Mouse (Mus musculus) small intestine, adult 2 months (tissue): ENCODE measurements around the gene Luc7l3. TPM values are rescaled to one million over a fixed set of nuclear protein-coding genes. Genes with fewer than 3 reads are reported as not detected.

Experiments
- H3K27ac ChIP-seq: fragments of 200-500 bp; 2 replicates; pipeline ENCODE4 v1.5.1; 2012; ENCODE audit warnings: low read depth, low read length, control low read depth, inconsistent platforms; ENCODE audit not compliant: insufficient read depth
- H3K27me3 ChIP-seq: fragments of 200-500 bp; 2 replicates; pipeline ENCODE4 v1.6.1; 2012; ENCODE audit warnings: mild to moderate bottlenecking, moderate library complexity, low read length, inconsistent platforms; ENCODE audit not compliant: control insufficient read depth, insufficient read depth
- H3K36me3 ChIP-seq: fragments of 200-500 bp; 2 replicates; pipeline ENCODE4 v1.6.1; 2012; ENCODE audit warnings: mild to moderate bottlenecking, low read length, control low read depth, inconsistent platforms; ENCODE audit not compliant: control insufficient read depth, insufficient read depth
- H3K4me1 ChIP-seq: fragments of 200-500 bp; 2 replicates; pipeline ENCODE4 v1.6.1; 2012; ENCODE audit warnings: low read length, inconsistent platforms, mixed read lengths; ENCODE audit not compliant: control insufficient read depth, insufficient read depth, insufficient read length
- H3K4me3 ChIP-seq: fragments of 200-500 bp; 2 replicates; pipeline ENCODE4 v1.5.1; 2012; ENCODE audit warnings: low read depth, mild to moderate bottlenecking, control low read depth, inconsistent platforms, low read length, moderate library complexity
- CTCF ChIP-seq: fragments of 200-500 bp; IDR thresholded peaks from 2 replicates; pipeline ENCODE4 v1.5.1; 2012; ENCODE audit warnings: low read depth, mild to moderate bottlenecking, control low read depth, inconsistent platforms, low read length, moderate library complexity, mixed read lengths; ENCODE audit not compliant: insufficient replicate concordance, insufficient read length; ENCODE audit errors: extremely low read depth
- POLR2A ChIP-seq: fragments of 200-500 bp; IDR thresholded peaks from 2 replicates; pipeline ENCODE4 v1.6.1; 2012; ENCODE audit warnings: low read depth, mild to moderate bottlenecking, control low read depth, inconsistent platforms, low read length, moderate library complexity
- WGBS: fragments of 180-500 bp; shearing (Covaris S2); methylation state at CpG from one replicate; pipeline ENCODE4 v1.1.7; 2018; 5-methylcytosine and 5-hydroxymethylcytosine counted together
- polyA plus RNA-seq: library from polyadenylated mRNA; depleted of rRNA; stranded (reverse); fragments of >200 nt; gene quantifications from 2 replicates; pipeline ENCODE4 v1.2.3, GENCODE M21; 2012

Gene Luc7l3
- polyA plus RNA-seq, 1 experiment = 1.4 TPM

GRCm38 (mm10) chr11:94359168-94359567, 37.4 kb upstream of the Luc7l3 start:
- 37% methylated on average over 12 of the region's 12 CpGs for WGBS
- no peak overlapping the region; the same call in 1 of the 2 replicates for H3K27ac ChIP-seq
- TF ChIP-seq CTCF (no peak), POLR2A (no peak)
- peaks cover 17% of the 10 kb centered on the region for H3K4me1 ChIP-seq
- peaks cover 30% of the 10 kb centered on the region for H3K36me3 ChIP-seq
- no peaks in the 10 kb centered on the region for H3K27me3 ChIP-seq
- no peak overlapping the region for H3K4me3 ChIP-seq

DNA sequence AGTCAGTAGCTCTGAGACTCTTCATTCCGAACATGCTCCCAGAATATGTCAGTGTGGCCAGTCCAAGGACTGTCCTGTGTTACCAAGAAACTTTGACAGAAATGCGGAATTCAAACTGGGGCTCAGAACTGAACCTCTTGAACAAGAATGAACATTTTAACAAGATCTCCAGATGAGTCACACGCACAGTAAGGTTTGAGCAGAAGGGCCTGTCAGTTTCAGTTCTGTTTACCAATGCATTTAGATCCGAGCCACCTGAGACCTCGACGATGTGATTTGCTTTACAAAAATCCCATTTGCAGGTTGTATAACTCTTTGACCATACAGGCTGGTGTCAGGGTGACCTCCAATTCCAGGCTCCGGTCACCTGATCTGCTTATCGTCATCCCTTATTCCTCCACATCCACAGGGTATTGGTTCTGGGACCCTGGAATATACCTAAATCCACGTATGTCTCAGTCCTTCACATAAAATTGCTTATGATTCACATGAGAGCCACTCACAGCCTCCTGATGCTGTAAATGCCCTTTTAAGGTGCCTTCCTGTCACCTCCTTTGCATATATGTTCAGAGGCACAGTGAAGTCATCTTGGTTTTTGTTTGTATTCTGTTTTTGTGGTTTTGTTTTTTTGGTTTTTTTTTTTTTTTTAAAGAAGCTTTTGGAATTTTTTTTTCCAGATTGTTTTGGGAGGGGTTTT, 33.9 kb upstream of the Luc7l3 start:
- Histone ChIP-seq H3K36me3 (peaks cover 22% of the 10 kb centered on the region), H3K4me3 (no peak overlapping the region), H3K27me3 (no peaks in the 10 kb centered on the region), H3K27ac (no peak overlapping the region), H3K4me1 (peaks cover 15% of the 10 kb centered on the region)
- no peak for TF ChIP-seq CTCF
- TF ChIP-seq POLR2A = no peak
- WGBS = 85% methylated on average over 9 of the region's 9 CpGs

- WGBS = 63% methylated on average over 3 of the region's 3 CpGs
Measured at GRCm38 (mm10) chr11:94351094-94351493, 29.3 kb upstream of the Luc7l3 start.

DNA sequence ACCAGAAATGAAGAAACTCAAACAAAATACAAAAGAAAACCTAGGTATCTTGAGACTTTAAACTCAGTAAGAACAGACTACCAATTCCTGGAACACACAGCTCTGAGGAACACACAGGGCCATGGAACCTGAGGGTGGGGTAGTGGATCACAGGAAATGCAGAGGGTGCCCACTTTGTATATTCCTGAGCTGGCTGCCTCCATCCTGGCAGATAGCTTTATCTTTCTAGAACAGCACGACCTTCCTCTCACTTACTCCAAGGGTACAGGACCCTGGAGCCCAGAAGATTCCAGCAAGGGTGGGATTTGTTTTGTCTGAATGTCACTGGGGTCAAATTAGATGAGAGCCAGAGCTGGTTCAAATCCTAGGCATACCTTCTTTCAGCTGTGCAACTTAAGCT, 28.5 kb upstream of the Luc7l3 start:
- Histone ChIP-seq H3K4me3 (no peak overlapping the region), H3K27ac (no peak overlapping the region), H3K36me3 (peaks cover 16% of the 10 kb centered on the region), H3K4me1 (peaks cover 7% of the 10 kb centered on the region), H3K27me3 (no peaks in the 10 kb centered on the region)
- no peak for TF ChIP-seq CTCF
- TF ChIP-seq POLR2A = no peak
- WGBS = 71% methylated on average over 1 of the region's 1 CpGs

More at GRCm38 (mm10) chr11:94351094-94351493, 29.3 kb upstream of the Luc7l3 start:
- Histone ChIP-seq H3K4me1 (peaks cover 7% of the 10 kb centered on the region; the same call in 1 of the 2 replicates), H3K36me3 (peaks cover 16% of the 10 kb centered on the region), H3K4me3 (no peak overlapping the region), H3K27ac (no peak overlapping the region), H3K27me3 (no peaks in the 10 kb centered on the region)
- no peak for TF ChIP-seq POLR2A
- TF ChIP-seq CTCF = no peak

GRCm38 (mm10) chr11:94349839-94350238, 28.1 kb upstream of the Luc7l3 start:
- no peaks in the 10 kb centered on the region for H3K27me3 ChIP-seq
- TF ChIP-seq POLR2A (no peak), CTCF (no peak)
- 92% methylated on average over 2 of the region's 2 CpGs for WGBS

GRCm38 (mm10) chr11:94347063-94347575, 25.3 kb upstream of the Luc7l3 start:
- peaks cover 7% of the 10 kb centered on the region for H3K4me1 ChIP-seq
- WGBS = 65% methylated on average over 7 of the region's 7 CpGs
- no peak overlapping the region for H3K27ac ChIP-seq
- TF ChIP-seq CTCF = no peak
- no peak for TF ChIP-seq POLR2A
- no peaks in the 10 kb centered on the region for H3K27me3 ChIP-seq
- peaks cover 14% of the 10 kb centered on the region for H3K36me3 ChIP-seq
- H3K4me3 ChIP-seq = no peak overlapping the region

More at GRCm38 (mm10) chr11:94349839-94350238, 28.1 kb upstream of the Luc7l3 start:
- Histone ChIP-seq H3K4me1 (peaks cover 7% of the 10 kb centered on the region), H3K27ac (no peak overlapping the region), H3K4me3 (no peak overlapping the region), H3K36me3 (peaks cover 14% of the 10 kb centered on the region)

GRCm38 (mm10) chr11:94346611-94347010, 24.8 kb upstream of the Luc7l3 start:
- peaks cover 14% of the 10 kb centered on the region for H3K36me3 ChIP-seq
- H3K27ac ChIP-seq = no peak overlapping the region
- 28% methylated on average over 3 of the region's 3 CpGs for WGBS
- H3K27me3 ChIP-seq = no peaks in the 10 kb centered on the region
- no peak overlapping the region for H3K4me3 ChIP-seq
- peaks cover 7% of the 10 kb centered on the region for H3K4me1 ChIP-seq
- no peak for TF ChIP-seq CTCF
- TF ChIP-seq POLR2A = no peak
